Mouse (Mus musculus): ENCODE data around the gene Synj1. TPM values are rescaled to one million over a fixed set of nuclear protein-coding genes. Genes with fewer than 3 reads are reported as not detected.
A peak's percentile ranks its signal among the peaks of the same experiment; 100 is the strongest.

Synj1 gene
- polyA plus RNA-seq, 1 experiment from 2014 or later = 16.6 TPM

GRCm38 (mm10) chr16:90999827-91000226 is 11.3 kb downstream of the Synj1 start:
- Histone ChIP-seq H3K9ac (ENCODE audit: low read depth, low read length) (no peak overlapping the region), H3K4me3 (ENCODE audit: low read depth, low read length) (no peak overlapping the region), H3K4me1 (replicated peaks; ENCODE audit: control insufficient read depth, insufficient read depth, low read length) (peaks cover 7% of the 10 kb centered on the region), H3K27me3 (replicated peaks; ENCODE audit: control insufficient read depth, insufficient read depth, low read length) (no peaks in the 10 kb centered on the region), H3K27ac (ENCODE audit: low read depth, low read length) (no peak overlapping the region), H3K36me3 (ENCODE audit: control insufficient read depth, insufficient read depth) (no peaks in the 10 kb centered on the region), H3K9me3 (ENCODE audit: control insufficient read depth) (no peaks in the 10 kb centered on the region), H3K4me2 (replicated peaks; ENCODE audit: low read depth) (no peak overlapping the region)
- no peak for TF ChIP-seq CTCF (IDR thresholded peaks at IDR 0.05; ENCODE audit: low read depth)
- WGBS = 72% methylated on average over 4 of the region's 4 CpGs
- ATAC-seq = no peak

GRCm38 (mm10) chr16:90997822-90998221 is 13.3 kb downstream of the Synj1 start:
- H3K36me3 ChIP-seq (ENCODE audit: control insufficient read depth, insufficient read depth) = peaks cover 4% of the 10 kb centered on the region; the same call in 1 of the 2 replicates
- no peak for ATAC-seq
- no peak overlapping the region for H3K27ac ChIP-seq (ENCODE audit: low read depth, low read length)
- no peaks in the 10 kb centered on the region for H3K9me3 ChIP-seq (ENCODE audit: control insufficient read depth)
- no peak for TF ChIP-seq CTCF (IDR thresholded peaks at IDR 0.05; ENCODE audit: low read depth)
- H3K27me3 ChIP-seq (replicated peaks; ENCODE audit: control insufficient read depth, insufficient read depth, low read length) = no peaks in the 10 kb centered on the region
- 76% methylated on average over 3 of the region's 3 CpGs for whole genome bisulfite sequencing
- peak overlapping the region; percentile 52 for H3K4me2 ChIP-seq (replicated peaks; ENCODE audit: low read depth)
- H3K4me3 ChIP-seq (ENCODE audit: low read depth, low read length) = no peak overlapping the region
- no peak overlapping the region for H3K9ac ChIP-seq (ENCODE audit: low read depth, low read length)
- peaks cover 7% of the 10 kb centered on the region for H3K4me1 ChIP-seq (replicated peaks; ENCODE audit: control insufficient read depth, insufficient read depth, low read length)

- Histone ChIP-seq H3K9ac (ENCODE audit: low read depth, low read length) (no peak overlapping the region), H3K27ac (ENCODE audit: low read depth, low read length) (peak overlapping the region; percentile 88), H3K4me3 (ENCODE audit: low read depth, low read length) (0 out of 2 replicates have a peak overlapping the region, but pooled peaks have one; percentile 1), H3K4me1 (replicated peaks; ENCODE audit: control insufficient read depth, insufficient read depth, low read length) (peaks cover 7% of the 10 kb centered on the region), H3K36me3 (ENCODE audit: control insufficient read depth, insufficient read depth) (peaks cover 4% of the 10 kb centered on the region; the same call in 1 of the 2 replicates), H3K27me3 (replicated peaks; ENCODE audit: control insufficient read depth, insufficient read depth, low read length) (no peaks in the 10 kb centered on the region), H3K4me2 (replicated peaks; ENCODE audit: low read depth) (peak overlapping the region; percentile 52), H3K9me3 (ENCODE audit: control insufficient read depth) (no peaks in the 10 kb centered on the region)
- no peak; the same call in 1 of the 2 replicates for TF ChIP-seq CTCF (IDR thresholded peaks at IDR 0.05; ENCODE audit: low read depth)
- 36% methylated on average over 7 of the region's 7 CpGs for WGBS
- ATAC-seq = peak; percentile 87
Observed at GRCm38 (mm10) chr16:90996327-90997243, 14.5 kb downstream of the Synj1 start.

GRCm38 (mm10) chr16:90995498-90995897 is 15.6 kb downstream of the Synj1 start:
- Histone ChIP-seq H3K4me2 (replicated peaks; ENCODE audit: low read depth) (peak overlapping the region; percentile 28; the same call in 1 of the 2 replicates), H3K27me3 (replicated peaks; ENCODE audit: control insufficient read depth, insufficient read depth, low read length) (no peaks in the 10 kb centered on the region), H3K9me3 (ENCODE audit: control insufficient read depth) (no peaks in the 10 kb centered on the region), H3K27ac (ENCODE audit: low read depth, low read length) (peak overlapping the region; percentile 63), H3K36me3 (ENCODE audit: control insufficient read depth, insufficient read depth) (peaks cover 13% of the 10 kb centered on the region; the same call in 1 of the 2 replicates), H3K4me1 (replicated peaks; ENCODE audit: control insufficient read depth, insufficient read depth, low read length) (peaks cover 7% of the 10 kb centered on the region), H3K9ac (ENCODE audit: low read depth, low read length) (no peak overlapping the region), H3K4me3 (ENCODE audit: low read depth, low read length) (no peak overlapping the region)
- ATAC-seq = no peak
- 29% methylated on average over 5 of the region's 5 CpGs for WGBS
- no peak for TF ChIP-seq CTCF (IDR thresholded peaks at IDR 0.05; ENCODE audit: low read depth)

GRCm38 (mm10) chr16:90995023-90995422 is 16.1 kb downstream of the Synj1 start:
- H3K9ac ChIP-seq (ENCODE audit: low read depth, low read length) = no peak overlapping the region
- H3K36me3 ChIP-seq (ENCODE audit: control insufficient read depth, insufficient read depth) = peaks cover 17% of the 10 kb centered on the region; the same call in 1 of the 2 replicates
- no peaks in the 10 kb centered on the region for H3K9me3 ChIP-seq (ENCODE audit: control insufficient read depth)
- WGBS = 18% methylated on average over 4 of the region's 4 CpGs
- H3K4me3 ChIP-seq (ENCODE audit: low read depth, low read length) = no peak overlapping the region
- H3K4me1 ChIP-seq (replicated peaks; ENCODE audit: control insufficient read depth, insufficient read depth, low read length) = peaks cover 7% of the 10 kb centered on the region
- no peak for TF ChIP-seq CTCF (IDR thresholded peaks at IDR 0.05; ENCODE audit: low read depth)
- no peaks in the 10 kb centered on the region for H3K27me3 ChIP-seq (replicated peaks; ENCODE audit: control insufficient read depth, insufficient read depth, low read length)
- ATAC-seq = no peak
- peak overlapping the region; percentile 22; the same call in 1 of the 2 replicates for H3K4me2 ChIP-seq (replicated peaks; ENCODE audit: low read depth)
- peak overlapping the region; percentile 63 for H3K27ac ChIP-seq (ENCODE audit: low read depth, low read length)

- 89% methylated on average over 8 of the region's 8 CpGs for WGBS
- no peaks in the 10 kb centered on the region for H3K9me3 ChIP-seq (ENCODE audit: control insufficient read depth)
- H3K36me3 ChIP-seq (ENCODE audit: control insufficient read depth, insufficient read depth) = peaks cover 27% of the 10 kb centered on the region; the same call in 1 of the 2 replicates
- no peaks in the 10 kb centered on the region for H3K4me1 ChIP-seq (replicated peaks; ENCODE audit: control insufficient read depth, insufficient read depth, low read length)
- H3K27me3 ChIP-seq (replicated peaks; ENCODE audit: control insufficient read depth, insufficient read depth, low read length) = no peaks in the 10 kb centered on the region
- H3K4me2 ChIP-seq (replicated peaks; ENCODE audit: low read depth) = no peak overlapping the region
- H3K9ac ChIP-seq (ENCODE audit: low read depth, low read length) = no peak overlapping the region
- ATAC-seq = no peak
- no peak overlapping the region for H3K4me3 ChIP-seq (ENCODE audit: low read depth, low read length)
- peak overlapping the region; percentile 21; the same call in 1 of the 2 replicates for H3K27ac ChIP-seq (ENCODE audit: low read depth, low read length)
- peak; percentile 26 for TF ChIP-seq CTCF (IDR thresholded peaks at IDR 0.05; ENCODE audit: low read depth)
Observed at GRCm38 (mm10) chr16:90989162-90989561, 21.9 kb downstream of the Synj1 start.

Data from intestine, postnatal 0 days (tissue).